Mouse (Mus musculus) kidney, adult 2 months (tissue): ENCODE measurements around the gene Blm. TPM values are rescaled to one million over a fixed set of nuclear protein-coding genes. Genes with fewer than 3 reads are reported as not detected.
A peak's percentile ranks its signal among the peaks of the same experiment; 100 is the strongest.

Experiments used
- DNase-seq: peaks from one replicate; pipeline ENCODE4 v3.0.0; 2021
- H3K27ac ChIP-seq: fragments of 200-500 bp; 2 replicates; pipeline ENCODE4 v1.5.1; 2012; ENCODE audit warnings: low read depth, low read length, control low read depth, inconsistent platforms; ENCODE audit not compliant: insufficient read depth
- H3K27me3 ChIP-seq: fragments of 200-500 bp; replicated peaks from 2 replicates; pipeline ENCODE4 v1.6.1; 2012; ENCODE audit warnings: mild to moderate bottlenecking, moderate library complexity, low read length, inconsistent platforms; ENCODE audit not compliant: control insufficient read depth, insufficient read depth
- H3K36me3 ChIP-seq: fragments of 200-500 bp; 2 replicates; pipeline ENCODE4 v1.6.1; 2012; ENCODE audit warnings: mild to moderate bottlenecking, moderate library complexity, low read length, inconsistent platforms; ENCODE audit not compliant: control insufficient read depth, insufficient read depth
- H3K4me1 ChIP-seq: fragments of 200-500 bp; 2 replicates; pipeline ENCODE4 v1.6.1; 2011; ENCODE audit warnings: low read length; ENCODE audit not compliant: control insufficient read depth, insufficient read depth
- H3K4me3 ChIP-seq: fragments of 200-500 bp; 2 replicates; pipeline ENCODE4 v1.5.1; 2011; ENCODE audit warnings: mild to moderate bottlenecking, low read depth, low read length, control low read depth; ENCODE audit not compliant: insufficient read depth
- CTCF ChIP-seq: fragments of 200-500 bp; conservative IDR thresholded peaks from 2 replicates; pipeline ENCODE4 v1.5.1; 2011; ENCODE audit warnings: low read depth, mild to moderate bottlenecking, control low read depth, low read length, moderate library complexity, mixed read lengths; ENCODE audit not compliant: insufficient read depth, insufficient read length
- POLR2A ChIP-seq: fragments of 200-500 bp; IDR thresholded peaks from one replicate; pipeline ENCODE4 v1.6.1; 2011; ENCODE audit warnings: low read depth, low read length, control low read depth
- WGBS: fragments of 180-500 bp; shearing (Covaris S2); methylation state at CpG from one replicate; pipeline ENCODE4 v1.1.7; 2018; 5-methylcytosine and 5-hydroxymethylcytosine counted together
- polyA plus RNA-seq: library from polyadenylated mRNA; depleted of rRNA; stranded (reverse); fragments of >200 nt; gene quantifications from 2 replicates; pipeline ENCODE4 v1.2.3, GENCODE M21; 2012

Blm gene
- polyA plus RNA-seq, 1 experiment = 0.58 TPM

GRCm38 (mm10) chr7:80573076-80573475, 38.2 kb upstream of the Blm start:
- no peak for DNase-seq
- 61% methylated on average over 3 of the region's 3 CpGs for WGBS
- Histone ChIP-seq H3K36me3 (no peaks in the 10 kb centered on the region), H3K4me1 (no peaks in the 10 kb centered on the region), H3K27ac (no peak overlapping the region), H3K27me3 (no peaks in the 10 kb centered on the region), H3K4me3 (no peak overlapping the region)
- TF ChIP-seq POLR2A = no peak

DNA sequence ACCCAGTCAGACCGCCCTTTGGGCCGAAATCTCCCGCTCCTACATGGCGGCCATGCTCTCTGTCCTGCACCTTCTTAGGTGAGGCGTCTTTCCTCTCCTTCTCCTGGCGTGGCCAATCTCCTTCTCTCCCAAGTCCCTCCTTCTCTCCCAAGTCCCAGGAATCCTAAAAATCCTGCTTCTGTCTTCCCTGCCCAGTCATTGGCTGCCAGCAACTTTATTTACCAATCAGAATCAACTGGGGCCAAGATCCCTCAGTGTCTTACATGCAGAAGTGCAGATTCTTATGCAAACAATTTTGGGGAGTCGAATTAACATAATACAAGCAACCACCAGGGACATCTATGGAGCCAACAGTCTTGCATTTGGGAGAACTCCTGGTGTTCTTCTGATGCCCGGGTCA, 33.1 kb upstream of the Blm start:
- Histone ChIP-seq H3K27ac (no peak overlapping the region), H3K4me1 (no peaks in the 10 kb centered on the region), H3K27me3 (no peaks in the 10 kb centered on the region), H3K36me3 (no peaks in the 10 kb centered on the region), H3K4me3 (no peak overlapping the region)
- TF ChIP-seq POLR2A (no peak), CTCF (no peak)
- no peak for DNase-seq
- WGBS = 89% methylated on average over 8 of the region's 8 CpGs

GRCm38 (mm10) chr7:80561931-80562330, 27.0 kb upstream of the Blm start:
- Histone ChIP-seq H3K4me3 (no peak overlapping the region), H3K4me1 (no peaks in the 10 kb centered on the region), H3K27me3 (no peaks in the 10 kb centered on the region), H3K36me3 (no peaks in the 10 kb centered on the region), H3K27ac (no peak overlapping the region)
- TF ChIP-seq CTCF (no peak), POLR2A (no peak)
- no peak for DNase-seq
- WGBS = 73% methylated on average over 5 of the region's 5 CpGs

DNA sequence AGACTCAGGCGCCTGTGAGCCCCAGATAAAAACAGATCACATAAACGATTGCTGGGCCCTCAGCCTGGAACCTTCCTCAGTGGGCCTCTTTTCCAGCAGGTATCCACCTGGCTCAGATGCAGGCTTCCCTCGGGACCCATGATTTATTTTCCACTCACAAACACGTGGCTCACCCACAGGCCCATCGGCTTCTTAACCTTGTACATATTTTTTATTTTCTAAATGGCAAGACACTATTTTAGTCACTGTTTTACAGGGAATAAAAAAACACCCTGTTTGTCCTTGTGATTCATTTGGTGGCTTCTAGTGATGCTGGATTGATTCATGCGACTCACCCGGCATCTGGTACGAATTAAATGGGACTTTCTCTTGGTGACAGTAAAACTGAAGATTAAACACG, 26.4 kb upstream of the Blm start:
- Histone ChIP-seq H3K4me1 (peaks cover 5% of the 10 kb centered on the region; the same call in 1 of the 2 replicates), H3K27ac (no peak overlapping the region), H3K4me3 (no peak overlapping the region), H3K36me3 (no peaks in the 10 kb centered on the region), H3K27me3 (no peaks in the 10 kb centered on the region)
- DNase-seq = no peak
- TF ChIP-seq CTCF (no peak), POLR2A (no peak)
- 72% methylated on average over 9 of the region's 9 CpGs for WGBS

- H3K4me1 ChIP-seq = peaks cover 8% of the 10 kb centered on the region; the same call in 1 of the 2 replicates
- no peak overlapping the region for H3K4me3 ChIP-seq
- 62% methylated on average over 5 of the region's 5 CpGs for WGBS
- H3K27ac ChIP-seq = no peak overlapping the region
- H3K27me3 ChIP-seq = no peaks in the 10 kb centered on the region
- TF ChIP-seq POLR2A = no peak
- no peak for TF ChIP-seq CTCF
- no peaks in the 10 kb centered on the region for H3K36me3 ChIP-seq
- DNase-seq = no peak
Measured at GRCm38 (mm10) chr7:80558572-80558971, 23.7 kb upstream of the Blm start.

- Histone ChIP-seq H3K36me3 (no peaks in the 10 kb centered on the region), H3K27me3 (no peaks in the 10 kb centered on the region), H3K27ac (no peak overlapping the region), H3K4me3 (no peak overlapping the region), H3K4me1 (peaks cover 8% of the 10 kb centered on the region; the same call in 1 of the 2 replicates)
- no peak for DNase-seq
- 46% methylated on average over 8 of the region's 8 CpGs for WGBS
- TF ChIP-seq POLR2A (no peak), CTCF (0 out of 2 replicates have a peak, but pooled peaks have one; percentile 8)
Measured at GRCm38 (mm10) chr7:80558101-80558500, 23.2 kb upstream of the Blm start.

GRCm38 (mm10) chr7:80557161-80557560, 22.2 kb upstream of the Blm start:
- no peak overlapping the region for H3K27ac ChIP-seq
- H3K27me3 ChIP-seq = no peaks in the 10 kb centered on the region
- 52% methylated on average over 4 of the region's 4 CpGs for WGBS
- no peak for TF ChIP-seq CTCF
- no peak for TF ChIP-seq POLR2A
- H3K4me1 ChIP-seq = peaks cover 8% of the 10 kb centered on the region; the same call in 1 of the 2 replicates
- no peak overlapping the region for H3K4me3 ChIP-seq
- H3K36me3 ChIP-seq = no peaks in the 10 kb centered on the region
- peak; percentile 52 for DNase-seq

GRCm38 (mm10) chr7:80556166-80556565, 21.2 kb upstream of the Blm start:
- Histone ChIP-seq H3K27ac (no peak overlapping the region), H3K4me3 (no peak overlapping the region), H3K4me1 (peaks cover 8% of the 10 kb centered on the region; the same call in 1 of the 2 replicates), H3K36me3 (no peaks in the 10 kb centered on the region), H3K27me3 (no peaks in the 10 kb centered on the region)
- TF ChIP-seq POLR2A = no peak
- TF ChIP-seq CTCF = no peak
- 68% methylated on average over 3 of the region's 3 CpGs for WGBS
- peak; percentile 37 for DNase-seq
